Mouse (Mus musculus): ENCODE measurements at regions not wholly inside any gene's neighbourhood (a gene's known extent, or its start where the extent isn't known, plus 50 kb on each side); places are given as distances from the start of the nearest gene placed in this dataset.
A peak's percentile ranks its signal among the peaks of the same experiment; 100 is the strongest.

DNA sequence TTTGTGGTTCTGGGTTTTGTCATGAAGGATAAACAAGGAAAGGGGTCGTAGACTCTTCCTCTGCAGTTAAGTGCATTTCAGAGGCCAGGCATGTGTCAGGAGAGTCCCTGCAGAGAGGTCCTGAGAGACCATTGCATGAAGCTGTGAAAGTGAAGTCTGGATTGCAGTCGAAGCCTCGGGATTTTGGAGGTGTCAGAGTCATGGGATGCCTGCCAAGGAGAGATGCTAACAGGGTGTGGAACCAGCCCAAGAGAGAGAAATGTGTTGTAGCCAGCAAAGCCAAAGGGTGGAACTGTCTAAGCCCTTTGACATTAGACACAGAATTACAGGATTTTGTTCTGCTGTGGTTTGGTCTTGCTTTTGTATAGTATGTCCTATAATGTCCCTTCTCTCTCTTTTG is 164.7 kb upstream of the N4bp1 start:
- H3K27me3 ChIP-seq = no peaks in the 10 kb centered on the region
- no peak overlapping the region for H3K4me3 ChIP-seq
- H3K36me3 ChIP-seq = no peaks in the 10 kb centered on the region
- H3K9ac ChIP-seq = no peak overlapping the region
- no peak overlapping the region for H3K27ac ChIP-seq
- ATAC-seq (replicated peaks; ENCODE audit: insufficient number of reproducible peaks, insufficient read depth, low FRiP score, low read depth) = no peak
- no peaks in the 10 kb centered on the region for H3K9me3 ChIP-seq (replicated peaks)
- WGBS = 23% methylated on average over 3 of the region's 3 CpGs
- H3K4me1 ChIP-seq (replicated peaks) = no peaks in the 10 kb centered on the region
- H3K4me2 ChIP-seq = no peak overlapping the region

DNA sequence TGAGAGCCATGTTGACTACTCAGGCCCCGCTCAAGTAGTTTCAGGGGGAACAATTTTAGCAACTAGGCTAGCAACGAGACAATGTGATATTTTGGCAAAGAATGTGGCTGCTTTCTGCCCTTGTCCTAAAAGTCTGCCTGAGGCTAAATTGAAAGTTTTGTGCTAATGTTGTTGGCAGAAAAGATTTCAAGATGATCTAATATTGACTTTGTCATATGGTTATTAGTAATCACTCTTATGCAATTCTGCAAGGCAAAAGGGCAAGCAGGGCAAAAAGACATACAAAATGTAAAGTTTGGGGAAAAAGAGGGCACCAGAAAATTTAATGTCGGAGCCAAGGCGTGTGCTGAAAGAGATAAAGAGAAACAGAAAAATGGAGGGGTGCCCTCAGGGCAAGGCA is 164.1 kb upstream of the N4bp1 start:
- Histone ChIP-seq H3K9me3 (replicated peaks) (no peaks in the 10 kb centered on the region), H3K4me2 (no peak overlapping the region), H3K4me3 (no peak overlapping the region), H3K4me1 (replicated peaks) (no peaks in the 10 kb centered on the region), H3K36me3 (no peaks in the 10 kb centered on the region), H3K9ac (no peak overlapping the region), H3K27me3 (no peaks in the 10 kb centered on the region), H3K27ac (no peak overlapping the region)
- no peak for ATAC-seq (replicated peaks; ENCODE audit: insufficient number of reproducible peaks, insufficient read depth, low FRiP score, low read depth)
- whole genome bisulfite sequencing = 81% methylated on average over 4 of the region's 4 CpGs

DNA sequence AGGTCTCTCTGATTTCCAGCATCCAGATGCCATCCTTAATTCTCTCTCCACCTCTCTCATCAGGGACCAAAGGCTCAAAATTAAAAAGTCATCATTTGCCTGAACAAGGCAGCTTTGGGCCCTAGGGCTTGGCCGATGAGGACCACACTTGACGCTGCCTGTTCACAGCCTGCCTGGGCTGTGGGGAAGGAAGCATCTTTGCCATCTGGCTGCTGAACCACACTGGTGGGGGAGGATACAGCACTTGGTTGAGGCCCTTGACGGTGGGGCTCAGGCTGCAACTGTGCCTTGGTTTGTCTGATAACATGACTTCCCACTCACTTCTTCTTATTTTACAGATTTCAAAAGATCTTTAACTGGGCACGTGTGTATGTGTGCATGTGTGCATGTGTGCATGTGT is 161.5 kb upstream of the N4bp1 start:
- no peak overlapping the region for H3K9ac ChIP-seq
- no peaks in the 10 kb centered on the region for H3K36me3 ChIP-seq
- no peaks in the 10 kb centered on the region for H3K27me3 ChIP-seq
- H3K9me3 ChIP-seq (replicated peaks) = no peaks in the 10 kb centered on the region
- no peak overlapping the region for H3K4me2 ChIP-seq
- 66% methylated on average over 4 of the region's 4 CpGs for WGBS
- no peaks in the 10 kb centered on the region for H3K4me1 ChIP-seq (replicated peaks)
- no peak for ATAC-seq (replicated peaks; ENCODE audit: insufficient number of reproducible peaks, insufficient read depth, low FRiP score, low read depth)
- H3K4me3 ChIP-seq = no peak overlapping the region
- H3K27ac ChIP-seq = no peak overlapping the region

DNA sequence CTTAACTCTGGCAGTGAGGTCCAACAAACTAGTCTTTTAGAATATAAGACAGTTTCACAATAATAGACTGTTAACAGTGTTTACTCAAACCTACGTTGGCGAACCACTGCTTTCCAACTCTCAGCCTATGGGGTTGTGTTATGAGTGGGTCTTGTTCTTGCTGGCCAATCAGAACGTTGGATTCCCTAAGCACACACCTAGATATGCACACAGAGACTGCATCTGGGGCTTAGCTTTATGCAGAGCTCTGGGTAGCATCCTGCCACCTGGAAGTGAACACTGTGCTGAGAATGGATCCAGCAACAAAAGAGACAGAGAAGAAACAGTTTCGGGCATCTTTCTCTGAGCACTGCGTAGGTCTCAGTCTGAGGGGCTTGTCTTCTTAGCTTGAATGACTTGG is 158.0 kb upstream of the N4bp1 start:
- no peak for ATAC-seq (replicated peaks; ENCODE audit: insufficient number of reproducible peaks, insufficient read depth, low FRiP score, low read depth)
- H3K4me2 ChIP-seq = no peak overlapping the region
- H3K4me1 ChIP-seq (replicated peaks) = peaks cover 5% of the 10 kb centered on the region
- no peak overlapping the region for H3K9ac ChIP-seq
- H3K27ac ChIP-seq = no peak overlapping the region
- no peak overlapping the region for H3K4me3 ChIP-seq
- H3K27me3 ChIP-seq = peaks cover 10% of the 10 kb centered on the region; the same call in 1 of the 2 replicates
- H3K9me3 ChIP-seq (replicated peaks) = no peaks in the 10 kb centered on the region
- WGBS = 79% methylated on average over 5 of the region's 5 CpGs
- no peaks in the 10 kb centered on the region for H3K36me3 ChIP-seq

DNA sequence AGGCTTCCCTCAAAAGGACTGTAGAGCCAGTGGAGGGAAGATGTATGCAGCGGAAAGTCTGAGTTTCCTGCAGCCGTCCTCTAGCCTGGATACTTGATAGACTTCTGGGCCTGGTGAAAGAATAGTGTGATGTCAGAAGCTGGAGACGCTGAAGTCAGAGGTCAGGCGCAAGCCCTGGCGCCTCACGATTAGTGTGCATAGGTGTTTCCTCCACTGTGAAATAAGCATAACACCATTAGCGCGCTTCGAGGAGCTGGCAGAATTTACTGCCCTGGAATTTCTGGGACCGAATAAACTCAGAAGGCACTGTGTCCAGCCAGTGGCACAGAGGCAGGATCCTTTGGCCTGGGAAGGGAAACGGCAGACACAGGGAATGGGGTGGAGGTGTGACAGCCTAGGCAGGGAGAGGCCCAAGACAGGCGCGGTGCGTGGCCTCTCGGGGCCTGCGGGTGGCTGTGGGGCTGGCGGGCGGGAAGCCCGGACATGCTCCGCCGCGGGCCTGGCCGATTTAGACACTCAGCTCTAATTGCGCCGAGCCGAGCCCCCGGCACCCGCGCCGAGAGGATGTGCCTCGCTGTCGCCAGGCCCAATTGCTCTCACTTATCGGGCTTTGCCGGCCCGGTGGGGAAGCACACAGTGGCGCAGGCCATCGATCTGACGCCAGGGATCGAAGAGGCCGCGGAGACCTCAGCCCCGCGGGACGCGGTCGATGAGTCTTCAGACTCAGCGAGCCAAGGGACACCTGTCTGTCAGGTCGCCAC is 152.7 kb upstream of the N4bp1 start:
- 4% methylated on average over 48 of the region's 48 CpGs for WGBS
- H3K4me2 ChIP-seq = peak overlapping the region; percentile 88
- H3K9me3 ChIP-seq (replicated peaks) = no peaks in the 10 kb centered on the region
- peak overlapping the region; percentile 47 for H3K4me3 ChIP-seq
- ATAC-seq (replicated peaks; ENCODE audit: insufficient number of reproducible peaks, insufficient read depth, low FRiP score, low read depth) = 0 out of 2 replicates have a peak, but pooled peaks have one; percentile 22
- H3K4me1 ChIP-seq (replicated peaks) = peaks cover 10% of the 10 kb centered on the region
- H3K9ac ChIP-seq = peak overlapping the region; percentile 51
- H3K27ac ChIP-seq = no peak overlapping the region
- peaks cover 15% of the 10 kb centered on the region for H3K27me3 ChIP-seq
- H3K36me3 ChIP-seq = no peaks in the 10 kb centered on the region

DNA sequence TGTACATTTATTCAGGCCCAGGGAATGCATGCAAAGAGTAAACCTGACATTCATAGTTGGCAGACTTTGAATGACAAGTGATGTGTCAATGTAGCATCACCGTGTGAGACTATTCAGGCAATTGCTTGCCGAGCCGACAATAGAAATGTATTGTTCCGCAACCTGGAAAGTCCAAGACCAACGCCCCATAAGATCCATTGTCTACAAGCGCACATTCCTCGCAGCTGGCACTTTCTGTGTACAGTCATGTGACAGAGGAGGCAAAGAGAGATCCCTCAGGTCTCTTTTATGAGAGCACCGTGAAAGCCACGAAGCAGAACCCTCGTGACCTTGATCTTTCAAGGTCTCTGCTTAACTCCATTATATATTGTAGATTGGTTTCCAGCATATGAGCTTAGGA is 150.9 kb upstream of the N4bp1 start:
- ATAC-seq (replicated peaks; ENCODE audit: insufficient number of reproducible peaks, insufficient read depth, low FRiP score, low read depth) = no peak

DNA sequence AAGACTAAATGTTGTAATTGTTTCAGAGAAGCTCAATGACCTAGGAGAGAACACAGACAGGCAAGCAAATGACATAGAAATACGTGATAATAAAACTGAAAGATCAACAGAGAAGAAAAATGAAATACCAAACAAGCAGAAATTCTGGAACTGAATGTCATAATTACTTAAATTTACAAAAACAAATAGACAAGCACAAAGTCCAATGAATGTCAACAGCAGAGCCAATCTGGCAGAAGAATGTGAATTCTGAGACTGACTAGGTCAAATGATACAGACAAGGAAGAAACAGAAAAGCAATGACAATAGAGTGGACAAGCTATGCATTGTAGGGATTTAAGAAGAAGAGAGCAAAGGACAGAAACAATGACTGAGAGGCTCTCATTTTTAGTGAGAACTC is 143.1 kb upstream of the N4bp1 start:
- 71% methylated on average over 1 of the region's 1 CpGs for WGBS
- no peak for ATAC-seq (replicated peaks; ENCODE audit: insufficient number of reproducible peaks, insufficient read depth, low FRiP score, low read depth)
- Histone ChIP-seq H3K9ac (no peak overlapping the region), H3K9me3 (replicated peaks) (no peaks in the 10 kb centered on the region), H3K36me3 (no peaks in the 10 kb centered on the region), H3K4me2 (no peak overlapping the region), H3K4me1 (replicated peaks) (0 out of 2 replicates have a peak, but pooled peaks cover 3% of the 10 kb centered on the region), H3K27ac (no peak overlapping the region), H3K4me3 (no peak overlapping the region), H3K27me3 (no peaks in the 10 kb centered on the region)

More for the DNA sequence above, 150.9 kb upstream of the N4bp1 start:
- Histone ChIP-seq H3K4me1 (replicated peaks) (peaks cover 10% of the 10 kb centered on the region), H3K27ac (no peak overlapping the region), H3K4me3 (no peak overlapping the region), H3K9ac (no peak overlapping the region), H3K9me3 (replicated peaks) (no peaks in the 10 kb centered on the region), H3K36me3 (no peaks in the 10 kb centered on the region), H3K4me2 (no peak overlapping the region), H3K27me3 (peaks cover 15% of the 10 kb centered on the region)
- WGBS = 85% methylated on average over 10 of the region's 10 CpGs

DNA sequence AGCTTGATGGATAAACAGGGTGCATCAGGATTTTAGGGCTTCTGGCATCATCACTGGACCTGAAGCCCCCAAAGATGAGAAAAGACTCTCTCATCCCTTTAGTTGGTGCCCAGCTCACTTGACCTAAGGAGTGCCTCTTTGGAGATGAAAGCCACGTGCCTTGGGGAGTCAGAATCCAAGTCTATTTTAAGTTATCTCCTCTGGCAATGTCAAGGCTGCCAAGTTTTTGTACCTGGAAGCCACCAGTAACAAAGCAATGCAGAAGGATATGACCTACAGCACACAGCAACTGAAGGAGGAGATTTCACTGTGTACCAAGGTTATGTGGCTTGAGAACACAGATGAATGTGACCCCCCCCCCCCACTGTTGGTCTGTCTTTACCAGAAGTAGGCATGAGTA is 140.9 kb upstream of the N4bp1 start:
- Histone ChIP-seq H3K9me3 (replicated peaks) (no peaks in the 10 kb centered on the region), H3K4me3 (no peak overlapping the region), H3K36me3 (no peaks in the 10 kb centered on the region), H3K9ac (no peak overlapping the region), H3K27me3 (no peaks in the 10 kb centered on the region), H3K4me1 (replicated peaks) (0 out of 2 replicates have a peak, but pooled peaks cover 3% of the 10 kb centered on the region), H3K27ac (no peak overlapping the region), H3K4me2 (no peak overlapping the region)
- no peak for ATAC-seq (replicated peaks; ENCODE audit: insufficient number of reproducible peaks, insufficient read depth, low FRiP score, low read depth)
- WGBS = 38% methylated on average over 1 of the region's 1 CpGs

DNA sequence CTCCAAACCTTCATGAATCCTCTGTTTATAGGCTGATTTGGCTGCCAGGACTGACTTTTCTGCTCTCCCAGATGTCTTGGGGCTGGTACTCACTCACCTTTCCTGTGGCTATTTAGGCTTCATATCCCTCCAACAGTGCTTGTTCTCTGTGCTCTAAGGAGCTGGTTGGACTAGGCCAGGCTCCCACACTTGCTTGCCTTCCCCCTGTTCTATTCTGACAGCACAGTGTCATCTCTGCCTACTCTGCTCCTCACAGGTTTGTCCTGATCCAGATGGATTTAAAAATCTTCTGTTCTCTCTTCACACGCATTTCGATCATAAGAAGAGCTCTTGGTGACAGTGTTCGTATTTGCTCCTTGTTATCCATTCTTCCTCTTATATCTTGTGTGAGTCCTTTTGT is 134.7 kb upstream of the N4bp1 start:
- Histone ChIP-seq H3K4me3 (no peak overlapping the region), H3K27ac (no peak overlapping the region), H3K9ac (no peak overlapping the region), H3K9me3 (replicated peaks) (no peaks in the 10 kb centered on the region), H3K36me3 (no peaks in the 10 kb centered on the region), H3K27me3 (no peaks in the 10 kb centered on the region), H3K4me2 (no peak overlapping the region), H3K4me1 (replicated peaks) (no peaks in the 10 kb centered on the region)
- no peak for ATAC-seq (replicated peaks; ENCODE audit: insufficient number of reproducible peaks, insufficient read depth, low FRiP score, low read depth)
- WGBS = 89% methylated on average over 3 of the region's 3 CpGs

DNA sequence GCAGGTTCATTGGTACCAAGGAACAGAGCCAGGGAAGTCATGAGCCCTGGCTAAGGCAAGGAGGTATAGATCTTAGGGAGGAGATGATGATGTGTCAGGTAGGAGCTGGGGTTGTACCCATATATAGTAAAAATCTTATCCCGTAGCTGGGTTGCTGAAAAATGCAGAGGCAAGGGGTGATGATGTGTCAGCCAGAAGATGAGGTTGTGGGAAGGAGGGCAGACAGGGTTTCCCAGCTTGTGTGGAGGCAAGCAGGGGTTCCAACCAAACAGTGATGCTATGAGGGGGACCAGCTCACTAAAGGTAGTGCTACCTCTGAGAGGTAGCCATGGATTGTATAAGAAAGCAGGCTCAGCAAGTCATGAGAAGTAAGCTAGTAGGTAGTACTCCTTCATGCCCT is 90.5 kb upstream of the N4bp1 start:
- no peaks in the 10 kb centered on the region for H3K36me3 ChIP-seq
- no peak overlapping the region for H3K4me3 ChIP-seq
- H3K4me2 ChIP-seq = no peak overlapping the region
- WGBS = 63% methylated on average over 1 of the region's 1 CpGs
- no peak for ATAC-seq (replicated peaks; ENCODE audit: insufficient number of reproducible peaks, insufficient read depth, low FRiP score, low read depth)
- no peaks in the 10 kb centered on the region for H3K9me3 ChIP-seq (replicated peaks)
- no peaks in the 10 kb centered on the region for H3K27me3 ChIP-seq
- H3K9ac ChIP-seq = no peak overlapping the region
- H3K27ac ChIP-seq = no peak overlapping the region
- H3K4me1 ChIP-seq (replicated peaks) = no peaks in the 10 kb centered on the region

DNA sequence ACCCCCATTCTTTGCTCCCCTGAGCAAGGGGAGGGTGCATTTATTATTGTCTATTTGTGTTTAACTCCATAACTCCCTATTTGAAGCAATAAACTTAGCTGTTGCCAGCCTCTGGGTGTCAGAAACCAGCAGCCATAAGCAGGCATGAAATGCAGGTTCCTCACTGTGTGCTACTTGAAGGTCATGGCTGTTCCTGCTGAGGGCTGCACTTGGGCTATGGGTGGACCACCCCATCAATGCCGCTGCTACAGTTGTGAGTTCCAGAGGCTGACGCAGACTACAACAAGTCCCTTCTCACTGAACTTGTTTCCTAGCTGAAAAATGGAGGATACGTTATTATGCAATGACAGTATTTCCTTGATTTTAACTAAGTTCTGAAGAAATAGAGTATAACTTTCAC is 86.7 kb upstream of the N4bp1 start:
- H3K27ac ChIP-seq = no peak overlapping the region
- H3K4me2 ChIP-seq = no peak overlapping the region
- 85% methylated on average over 3 of the region's 3 CpGs for WGBS
- no peak for ATAC-seq (replicated peaks; ENCODE audit: insufficient number of reproducible peaks, insufficient read depth, low FRiP score, low read depth)
- H3K4me3 ChIP-seq = no peak overlapping the region
- H3K4me1 ChIP-seq (replicated peaks) = no peaks in the 10 kb centered on the region
- H3K36me3 ChIP-seq = no peaks in the 10 kb centered on the region
- no peaks in the 10 kb centered on the region for H3K27me3 ChIP-seq
- no peak overlapping the region for H3K9ac ChIP-seq
- H3K9me3 ChIP-seq (replicated peaks) = no peaks in the 10 kb centered on the region

DNA sequence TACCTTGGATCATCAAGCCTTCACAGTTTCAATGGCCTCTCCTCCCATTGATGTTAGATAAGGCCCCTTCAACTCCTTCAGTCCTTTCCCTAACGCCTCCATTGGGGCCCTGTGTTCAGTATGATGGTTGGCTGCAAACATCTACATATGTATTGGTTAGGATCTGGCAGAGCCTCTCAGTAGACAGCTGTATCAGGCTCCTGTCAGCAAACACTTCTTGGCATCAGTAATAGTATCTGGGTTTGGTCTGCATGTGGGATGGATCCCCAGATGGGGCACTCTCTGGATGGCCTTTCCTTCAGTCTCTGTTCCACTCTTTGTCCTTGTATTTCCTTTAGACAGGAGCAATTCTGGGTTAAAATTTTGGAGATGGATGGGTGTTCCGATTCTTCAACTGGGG is 84.0 kb upstream of the N4bp1 start:
- no peak overlapping the region for H3K9ac ChIP-seq
- no peaks in the 10 kb centered on the region for H3K27me3 ChIP-seq
- H3K4me2 ChIP-seq = no peak overlapping the region
- H3K4me3 ChIP-seq = no peak overlapping the region
- whole genome bisulfite sequencing = 85% methylated on average over 2 of the region's 2 CpGs
- H3K27ac ChIP-seq = no peak overlapping the region
- H3K4me1 ChIP-seq (replicated peaks) = no peaks in the 10 kb centered on the region
- no peak for ATAC-seq (replicated peaks; ENCODE audit: insufficient number of reproducible peaks, insufficient read depth, low FRiP score, low read depth)
- no peaks in the 10 kb centered on the region for H3K9me3 ChIP-seq (replicated peaks)
- no peaks in the 10 kb centered on the region for H3K36me3 ChIP-seq

All from heart, embryonic 15.5 days (tissue).